In genomic region chr14:20788151-20788550, GRCm38 (mm10) we compare ENCODE assay signal across 29 mouse cellular contexts. TPM values are rescaled to one million over a fixed set of nuclear protein-coding genes. Genes with fewer than 3 reads are reported as not detected.
DNase-seq lines count a peak whose midpoint lies in the region; ATAC-seq and TF ChIP-seq lines count a peak whose summit lies in the region.
"Had no signal": no experiment of that assay in that cellular context is flagged by ENCODE, and none has a peak within 500 bp of the region (broad histone marks: within the 10 kb centered on the region; RNA-seq: fewer than 3 reads in every experiment).

No protein-coding gene starts in this region.

- ATAC-seq in heart, embryonic 13.5 days (ENCODE audit: extremely low read depth, insufficient number of reproducible peaks, low FRiP score, low TSS enrichment) = no peak
- ATAC-seq in liver, embryonic 11.5 days (replicated peaks; ENCODE audit: low FRiP score) = no peak
- ATAC-seq: forebrain, embryonic 15.5 days; hindbrain, postnatal 0 days; midbrain, embryonic 13.5 days had no signal

- no peak overlapping the region for H3K4me3 ChIP-seq in heart, embryonic 13.5 days
- H3K4me3 ChIP-seq in layer of hippocampus, adult 2 months = no peak overlapping the region
- no peak overlapping the region for H3K4me3 ChIP-seq in myocyte
- no peak overlapping the region for H3K4me3 ChIP-seq in liver, embryonic 11.5 days (ENCODE audit: low read depth, low read length)
- H3K4me3 ChIP-seq: embryonic facial prominence, embryonic 12.5 days; forebrain, embryonic 10.5 days; forebrain, embryonic 15.5 days; heart, embryonic 12.5 days; hindbrain, embryonic 10.5 days; left cerebral cortex, adult 2 months; limb, embryonic 12.5 days; lung, embryonic 15.5 days; midbrain, embryonic 13.5 days; neural tube, embryonic 15.5 days; stomach, embryonic 15.5 days had no signal

- H3K9me3 ChIP-seq in heart, embryonic 13.5 days = no peaks in the 10 kb centered on the region
- H3K9me3 ChIP-seq in liver, embryonic 11.5 days (ENCODE audit: control insufficient read depth, low read length) = no peaks in the 10 kb centered on the region
- H3K9me3 ChIP-seq: embryonic facial prominence, embryonic 12.5 days; forebrain, embryonic 10.5 days; forebrain, embryonic 15.5 days; G1E; heart, embryonic 12.5 days; hindbrain, embryonic 10.5 days; limb, embryonic 12.5 days; lung, embryonic 15.5 days; midbrain, embryonic 13.5 days; neural tube, embryonic 15.5 days; stomach, embryonic 15.5 days had no signal

- peak; percentile 81 for DNase-seq in gastrocnemius, adult 18-20 months (ENCODE audit: low spot score)
- DNase-seq in gastrocnemius, postnatal 4 days (ENCODE audit: low spot score in 2 of 2) = no peak
- DNase-seq in heart, postnatal 10 days = no peak
- DNase-seq in layer of hippocampus, adult 2 months (ENCODE audit: low spot score in 2 of 2) = no peak
- DNase-seq in layer of hippocampus, adult 11-12 months (ENCODE audit: low spot score) = no peak
- DNase-seq in liver, embryonic 11.5 days (ENCODE audit: low spot score) = no peak
- DNase-seq: adrenal gland, postnatal 10 days; cerebellum, adult 8-10 months; cerebellum, postnatal 25 days; kidney, adult 11 months; kidney, postnatal 14 days; retina, postnatal 1 day; right cerebral cortex, postnatal 14 days had no signal

- no peak overlapping the region for H3K4me2 ChIP-seq in heart, embryonic 13.5 days
- H3K4me2 ChIP-seq in myocyte (ENCODE audit: low read depth) = peak overlapping the region; percentile 30
- H3K4me2 ChIP-seq in liver, embryonic 11.5 days = no peak overlapping the region
- H3K4me2 ChIP-seq: embryonic facial prominence, embryonic 12.5 days; forebrain, embryonic 15.5 days; heart, embryonic 12.5 days; limb, embryonic 12.5 days; lung, embryonic 15.5 days; midbrain, embryonic 13.5 days; neural tube, embryonic 15.5 days; stomach, embryonic 15.5 days had no signal

- H3K36me3 ChIP-seq in heart, embryonic 13.5 days = peaks cover 91% of the 10 kb centered on the region
- H3K36me3 ChIP-seq in myocyte (ENCODE audit: control insufficient read depth, insufficient read depth) = peaks cover 31% of the 10 kb centered on the region
- peaks cover 17% of the 10 kb centered on the region for H3K36me3 ChIP-seq in liver, embryonic 11.5 days (ENCODE audit: control insufficient read depth, insufficient read depth, low read length)

- H3K4me1 ChIP-seq in heart, embryonic 13.5 days = peaks cover 84% of the 10 kb centered on the region
- H3K4me1 ChIP-seq in liver, embryonic 11.5 days (replicated peaks; ENCODE audit: control insufficient read depth, insufficient read depth, low read length) = peaks cover 45% of the 10 kb centered on the region

- H3K27me3 ChIP-seq in heart, embryonic 13.5 days (replicated peaks) = no peaks in the 10 kb centered on the region
- no peaks in the 10 kb centered on the region for H3K27me3 ChIP-seq in myocyte (ENCODE audit: control insufficient read depth, insufficient read depth, insufficient read length)
- no peaks in the 10 kb centered on the region for H3K27me3 ChIP-seq in liver, embryonic 11.5 days (replicated peaks; ENCODE audit: control insufficient read depth, insufficient read depth, low read length)
- H3K27me3 ChIP-seq: embryonic facial prominence, embryonic 12.5 days; forebrain, embryonic 15.5 days; heart, embryonic 12.5 days; limb, embryonic 12.5 days; lung, embryonic 15.5 days; midbrain, embryonic 13.5 days; neural tube, embryonic 15.5 days; stomach, embryonic 15.5 days had no signal

- intact Hi-C loops in heart, postnatal 10 days (cut with DNase I) = no loop called here

- no peak overlapping the region for H3ac ChIP-seq in myocyte (ENCODE audit: control insufficient read depth, insufficient read length)

- 72% methylated on average over 3 of the region's 3 CpGs for WGBS in heart, embryonic 13.5 days
- WGBS in liver, embryonic 11.5 days = 81% methylated on average over 3 of the region's 3 CpGs

- no peak for TF ChIP-seq POLR2A in myocyte (IDR thresholded peaks at IDR 0.05; ENCODE audit: insufficient read length, low read depth)

- H3K79me2 ChIP-seq in myocyte (ENCODE audit: control insufficient read depth, insufficient read depth) = peaks cover 84% of the 10 kb centered on the region

- no peak overlapping the region for H3K27ac ChIP-seq in heart, embryonic 13.5 days (replicated peaks)
- H3K27ac ChIP-seq in layer of hippocampus, adult 2 months = peak overlapping the region; percentile 86; the same call in 1 of the 2 replicates
- no peak overlapping the region for H3K27ac ChIP-seq in liver, embryonic 11.5 days (ENCODE audit: low read depth, low read length)
- H3K27ac ChIP-seq: embryonic facial prominence, embryonic 12.5 days; forebrain, embryonic 10.5 days; forebrain, embryonic 15.5 days; hindbrain, postnatal 0 days; limb, embryonic 12.5 days; lung, embryonic 15.5 days; midbrain, embryonic 13.5 days; neural tube, embryonic 15.5 days; stomach, embryonic 15.5 days had no signal

- no peak for TF ChIP-seq CTCF in layer of hippocampus, adult 2 months (conservative IDR thresholded peaks at IDR 0.05)

- H3K9ac ChIP-seq in heart, embryonic 13.5 days = peak overlapping the region; percentile 58; the same call in 1 of the 2 replicates
- no peak overlapping the region for H3K9ac ChIP-seq in liver, embryonic 11.5 days (ENCODE audit: low read depth, low read length)
- H3K9ac ChIP-seq: embryonic facial prominence, embryonic 12.5 days; forebrain, embryonic 15.5 days; lung, embryonic 15.5 days; midbrain, embryonic 13.5 days; neural tube, embryonic 15.5 days; stomach, embryonic 15.5 days had no signal

TF ChIP-seq in myocyte, 11 proteins besides CTCF, POLR2A, EP300 and RAD21:
- TF ChIP-seq SRF (IDR thresholded peaks at IDR 0.05; ENCODE audit: control insufficient read depth, insufficient read length, low read depth) (no peak), TCF12 (IDR thresholded peaks at IDR 0.05; ENCODE audit: insufficient read depth, poor library complexity, severe bottlenecking) (no peak), MAX (IDR thresholded peaks at IDR 0.05; ENCODE audit: low read depth) (no peak), E2F4 (IDR thresholded peaks at IDR 0.05; ENCODE audit: insufficient read depth) (no peak), USF1 (IDR thresholded peaks at IDR 0.05; ENCODE audit: low read depth) (no peak), TCF3 (IDR thresholded peaks at IDR 0.05; ENCODE audit: insufficient read length, low read depth) (no peak), REST (IDR thresholded peaks at IDR 0.05; ENCODE audit: insufficient read depth, insufficient read length) (no peak), CEBPB (IDR thresholded peaks at IDR 0.05; ENCODE audit: insufficient read depth, poor library complexity, severe bottlenecking) (no peak), MYOG (IDR thresholded peaks at IDR 0.05; ENCODE audit: control insufficient read depth in 1 of 3, insufficient read depth in 1 of 3, insufficient read length in 2 of 3, low read depth in 2 of 3) (peak in 1 of 3 experiments; percentile 29), POLR2AphosphoS2 (IDR thresholded peaks at IDR 0.05; ENCODE audit: insufficient read length, low read depth) (no peak), MYOD1 (IDR thresholded peaks at IDR 0.05; ENCODE audit: control insufficient read depth in 1 of 3, insufficient read length in 2 of 3, low read depth in 2 of 3) (peak in 1 of 3 experiments; percentile 31)

RNA-seq across cellular contexts. Expression of gene Camk2g, which starts 5.7 kb away (rescaled TPM):
- 100 to 1,000 TPM; 168 to 192 TPM for total RNA-seq in gastrocnemius, adult 18-20 months (2021)
- total RNA-seq in gastrocnemius, postnatal 4 days (2021) = 10 to 100 TPM; 92.5 to 94.3 TPM
- polyA plus RNA-seq in heart, embryonic 13.5 days (2015; fragmentation: Nextera tagmentation; extraction: Ambion mirVana) = 55.0 and 60.2 TPM in 2 replicates
- total RNA-seq in heart, postnatal 10 days (2021) = 10 to 100 TPM; 48.5 to 59.8 TPM
- 100 to 1,000 TPM; 216 to 229 TPM for total RNA-seq in layer of hippocampus, adult 2 months (2021)
- 57.2 TPM for polyA plus RNA-seq in myocyte (2012; fragmentation: generic; extraction: Trizol)
- 23.0 and 28.6 TPM in 2 replicates for polyA plus RNA-seq in liver, embryonic 11.5 days (2014; fragmentation: Nextera tagmentation; extraction: Ambion mirVana)

RNA-seq across cellular contexts. Expression of gene Plau, which starts 48.3 kb away (rescaled TPM):
- total RNA-seq in gastrocnemius, adult 18-20 months (2021) = 10 to 100 TPM; 13.6 to 29.2 TPM
- total RNA-seq in gastrocnemius, postnatal 4 days (2021) = 10 to 100 TPM; 25.8 to 28.2 TPM
- polyA plus RNA-seq in heart, embryonic 13.5 days (2015; fragmentation: Nextera tagmentation; extraction: Ambion mirVana) = 1.4 and 2.3 TPM in 2 replicates
- total RNA-seq in heart, postnatal 10 days (2021) = 1 to 10 TPM; 8.0 to 8.7 TPM
- total RNA-seq in layer of hippocampus, adult 2 months (2021) = 1 to 10 TPM; 3.2 to 4.2 TPM
- 40.1 TPM for polyA plus RNA-seq in myocyte (2012; fragmentation: generic; extraction: Trizol)
- polyA plus RNA-seq in liver, embryonic 11.5 days (2014; fragmentation: Nextera tagmentation; extraction: Ambion mirVana) = 0.49 and 0.88 TPM in 2 replicates
- total RNA-seq: monocyte, adult 5-6 weeks had no signal
- polyA plus RNA-seq: G1E had no signal

RNA-seq across cellular contexts. Expression of gene Ndst2, which starts 53.8 kb away (rescaled TPM):
- 1 to 10 TPM; 5.4 to 7.2 TPM for total RNA-seq in gastrocnemius, adult 18-20 months (2021)
- total RNA-seq in gastrocnemius, postnatal 4 days (2021) = 10 to 100 TPM; 22.8 to 26.7 TPM
- polyA plus RNA-seq in heart, embryonic 13.5 days (2015; fragmentation: Nextera tagmentation; extraction: Ambion mirVana) = 13.8 and 14.9 TPM in 2 replicates
- 10 to 100 TPM; 15.5 to 18.3 TPM for total RNA-seq in heart, postnatal 10 days (2021)
- total RNA-seq in layer of hippocampus, adult 2 months (2021) = 10 to 100 TPM; 20.4 to 20.9 TPM
- polyA plus RNA-seq in myocyte (2012; fragmentation: generic; extraction: Trizol) = 11.9 TPM
- 32.6 and 34.5 TPM in 2 replicates for polyA plus RNA-seq in liver, embryonic 11.5 days (2014; fragmentation: Nextera tagmentation; extraction: Ambion mirVana)
